Mouse (Mus musculus) midbrain, embryonic 16.5 days (tissue): ENCODE results near the gene Nln. TPM values are rescaled to one million over a fixed set of nuclear protein-coding genes. Genes with fewer than 3 reads are reported as not detected.

Experiments used
- ATAC-seq: fragments of 200-750 bp; cut with Nextera tagmentation; 2 replicates; pipeline ENCODE4 v1.8.0; 2017; ENCODE audit warnings: moderate TSS enrichment
- H3K27ac ChIP-seq: fragments of 300-500 bp; sonication (generic); 2 replicates; pipeline ENCODE4 v1.5.1; 2014; ENCODE audit warnings: mild to moderate bottlenecking, low read length, mixed read lengths
- H3K27me3 ChIP-seq: fragments of 300-500 bp; sonication (generic); 2 replicates; pipeline ENCODE4 v1.6.1; 2014; ENCODE audit warnings: low read depth, low read length, mixed read lengths; ENCODE audit not compliant: control insufficient read depth, insufficient read depth
- H3K36me3 ChIP-seq: fragments of 300-500 bp; sonication (generic); 2 replicates; pipeline ENCODE4 v1.6.1; 2014; ENCODE audit warnings: mild to moderate bottlenecking, low read length, moderate library complexity, mixed read lengths; ENCODE audit not compliant: control insufficient read depth, insufficient read depth
- H3K4me1 ChIP-seq: fragments of 300-500 bp; sonication (generic); 2 replicates; pipeline ENCODE4 v1.6.1; 2014; ENCODE audit warnings: mild to moderate bottlenecking, low read length, mixed read lengths; ENCODE audit not compliant: control insufficient read depth, insufficient read depth
- H3K4me2 ChIP-seq: fragments of 300-500 bp; sonication (generic); 2 replicates; pipeline ENCODE4 v1.6.1; 2014; ENCODE audit warnings: mild to moderate bottlenecking, low read length, mixed read lengths
- H3K4me3 ChIP-seq: fragments of 300-500 bp; sonication (generic); 2 replicates; pipeline ENCODE4 v1.5.1; 2014; ENCODE audit warnings: low read depth, mild to moderate bottlenecking, low read length, moderate library complexity, mixed read lengths
- H3K9ac ChIP-seq: fragments of 300-500 bp; sonication (generic); 2 replicates; pipeline ENCODE4 v1.6.1; 2014; ENCODE audit warnings: low read depth, low read length, mixed read lengths
- H3K9me3 ChIP-seq: fragments of 300-500 bp; sonication (generic); replicated peaks from 2 replicates; pipeline ENCODE4 v1.6.1; 2014; ENCODE audit warnings: mild to moderate bottlenecking, low read length, mixed read lengths; ENCODE audit not compliant: control insufficient read depth, poor library complexity, severe bottlenecking
- WGBS: fragments of 180-500 bp; shearing (Covaris S2); extraction: QIAGEN DNeasy Blood & Tissue Kit; methylation state at CpG from one replicate; pipeline ENCODE4 v1.1.7; 2014; 5-methylcytosine and 5-hydroxymethylcytosine counted together
- polyA plus RNA-seq: library from polyadenylated mRNA; unstranded; fragments of >200 nt; fragmentation: Nextera tagmentation; extraction: Ambion mirVana; gene quantifications from 2 replicates; pipeline ENCODE4 v1.2.1, GENCODE M21; 2015

Gene Nln
- polyA plus RNA-seq, 1 experiment from 2014 or later: 76.3 TPM

- no peak overlapping the region for H3K27ac ChIP-seq
- peaks cover 2% of the 10 kb centered on the region; the same call in 1 of the 2 replicates for H3K4me1 ChIP-seq
- H3K9ac ChIP-seq: no peak overlapping the region
- H3K4me3 ChIP-seq: no peak overlapping the region
- H3K4me2 ChIP-seq: no peak overlapping the region
- peaks cover 10% of the 10 kb centered on the region; the same call in 1 of the 2 replicates for H3K36me3 ChIP-seq
- peaks cover 4% of the 10 kb centered on the region for H3K9me3 ChIP-seq
- 90% methylated on average over 5 of the region's 5 CpGs for WGBS
- no peak for ATAC-seq
- H3K27me3 ChIP-seq: no peaks in the 10 kb centered on the region
Observed at GRCm38 (mm10) chr13:104101606-104102235, 7.7 kb downstream of the Nln start.

GRCm38 (mm10) chr13:104100416-104100815 lies 9.0 kb downstream of the Nln start:
- WGBS: 91% methylated on average over 4 of the region's 4 CpGs
- Histone ChIP-seq H3K9me3 (peaks cover 4% of the 10 kb centered on the region), H3K36me3 (peaks cover 6% of the 10 kb centered on the region; the same call in 1 of the 2 replicates), H3K4me1 (no peaks in the 10 kb centered on the region), H3K4me2 (no peak overlapping the region), H3K27me3 (no peaks in the 10 kb centered on the region), H3K4me3 (no peak overlapping the region), H3K27ac (no peak overlapping the region), H3K9ac (no peak overlapping the region)
- no peak for ATAC-seq

- Histone ChIP-seq H3K36me3 (0 out of 2 replicates have a peak, but pooled peaks cover 2% of the 10 kb centered on the region), H3K27ac (no peak overlapping the region), H3K9me3 (no peaks in the 10 kb centered on the region), H3K4me2 (no peak overlapping the region), H3K9ac (no peak overlapping the region), H3K4me1 (no peaks in the 10 kb centered on the region), H3K27me3 (no peaks in the 10 kb centered on the region), H3K4me3 (no peak overlapping the region)
- 94% methylated on average over 7 of the region's 7 CpGs for WGBS
- no peak for ATAC-seq
Observed at GRCm38 (mm10) chr13:104097190-104097589, 12.2 kb downstream of the Nln start.

GRCm38 (mm10) chr13:104095955-104096354 lies 13.5 kb downstream of the Nln start:
- Histone ChIP-seq H3K4me2 (no peak overlapping the region), H3K4me3 (no peak overlapping the region), H3K4me1 (no peaks in the 10 kb centered on the region), H3K9ac (no peak overlapping the region), H3K9me3 (no peaks in the 10 kb centered on the region), H3K27me3 (no peaks in the 10 kb centered on the region), H3K27ac (no peak overlapping the region), H3K36me3 (0 out of 2 replicates have a peak, but pooled peaks cover 2% of the 10 kb centered on the region)
- ATAC-seq: no peak
- 43% methylated on average over 7 of the region's 7 CpGs for WGBS

GRCm38 (mm10) chr13:104094531-104095385 lies 14.7 kb downstream of the Nln start:
- H3K4me3 ChIP-seq: no peak overlapping the region
- ATAC-seq: no peak
- no peak overlapping the region for H3K9ac ChIP-seq
- no peaks in the 10 kb centered on the region for H3K9me3 ChIP-seq
- no peaks in the 10 kb centered on the region for H3K27me3 ChIP-seq
- WGBS: 85% methylated on average over 11 of the region's 11 CpGs
- H3K36me3 ChIP-seq: 0 out of 2 replicates have a peak, but pooled peaks cover 2% of the 10 kb centered on the region
- no peaks in the 10 kb centered on the region for H3K4me1 ChIP-seq
- H3K27ac ChIP-seq: no peak overlapping the region
- H3K4me2 ChIP-seq: no peak overlapping the region

GRCm38 (mm10) chr13:104091734-104092133 lies 17.7 kb downstream of the Nln start:
- Histone ChIP-seq H3K27ac (no peak overlapping the region), H3K4me3 (no peak overlapping the region), H3K36me3 (0 out of 2 replicates have a peak, but pooled peaks cover 2% of the 10 kb centered on the region), H3K9ac (no peak overlapping the region), H3K4me2 (no peak overlapping the region), H3K27me3 (no peaks in the 10 kb centered on the region), H3K9me3 (no peaks in the 10 kb centered on the region), H3K4me1 (no peaks in the 10 kb centered on the region; the same call in 1 of the 2 replicates)
- 18% methylated on average over 1 of the region's 1 CpGs for WGBS
- ATAC-seq: no peak

- H3K36me3 ChIP-seq: 0 out of 2 replicates have a peak, but pooled peaks cover 2% of the 10 kb centered on the region
- 6% methylated on average over 1 of the region's 1 CpGs for WGBS
- ATAC-seq: peak; percentile 66; the same call in 1 of the 2 replicates
- no peak overlapping the region for H3K27ac ChIP-seq
- H3K4me3 ChIP-seq: no peak overlapping the region
- H3K9me3 ChIP-seq: no peaks in the 10 kb centered on the region
- no peaks in the 10 kb centered on the region; the same call in 1 of the 2 replicates for H3K4me1 ChIP-seq
- H3K27me3 ChIP-seq: no peaks in the 10 kb centered on the region
- no peak overlapping the region for H3K4me2 ChIP-seq
- H3K9ac ChIP-seq: no peak overlapping the region
Observed at GRCm38 (mm10) chr13:104089387-104089786, 20.0 kb downstream of the Nln start.

- no peak overlapping the region for H3K4me3 ChIP-seq
- no peak overlapping the region for H3K9ac ChIP-seq
- H3K36me3 ChIP-seq: no peaks in the 10 kb centered on the region
- WGBS: 80% methylated on average over 2 of the region's 2 CpGs
- no peaks in the 10 kb centered on the region; the same call in 1 of the 2 replicates for H3K4me1 ChIP-seq
- ATAC-seq: no peak
- H3K27me3 ChIP-seq: no peaks in the 10 kb centered on the region
- no peak overlapping the region for H3K4me2 ChIP-seq
- H3K9me3 ChIP-seq: no peaks in the 10 kb centered on the region
- H3K27ac ChIP-seq: no peak overlapping the region
Observed at GRCm38 (mm10) chr13:104084600-104084999, 24.8 kb downstream of the Nln start.

GRCm38 (mm10) chr13:104082504-104082903 lies 26.9 kb downstream of the Nln start:
- ATAC-seq: no peak
- no peak overlapping the region for H3K27ac ChIP-seq
- H3K27me3 ChIP-seq: no peaks in the 10 kb centered on the region
- H3K4me2 ChIP-seq: no peak overlapping the region
- H3K36me3 ChIP-seq: peaks cover 3% of the 10 kb centered on the region
- H3K4me1 ChIP-seq: no peaks in the 10 kb centered on the region
- 87% methylated on average over 7 of the region's 7 CpGs for WGBS
- no peak overlapping the region for H3K4me3 ChIP-seq
- H3K9me3 ChIP-seq: no peaks in the 10 kb centered on the region
- no peak overlapping the region for H3K9ac ChIP-seq
